Mouse (Mus musculus): ENCODE results near the gene Asb4.
"Not testable (repeated sequence)": the region's sequence is repeated elsewhere in the genome, so short reads cannot be mapped to it uniquely, and the experiment has no call there.

The Asb4 gene

GRCm38 (mm10) chr6:5383336-5384177, at the start of gene Asb4:
Gene Asb4, plus strand, starts transcription at chr6:5383386.
- DNase-seq = no peak

- no peak for DNase-seq
These were observed 49.2 kb upstream of the Asb4 start for GRCm38 (mm10) chr6:5334021-5334420.

GRCm38 (mm10) chr6:5336016-5336415, 47.2 kb upstream of the Asb4 start:
- DNase-seq = not testable (repeated sequence)

DNA sequence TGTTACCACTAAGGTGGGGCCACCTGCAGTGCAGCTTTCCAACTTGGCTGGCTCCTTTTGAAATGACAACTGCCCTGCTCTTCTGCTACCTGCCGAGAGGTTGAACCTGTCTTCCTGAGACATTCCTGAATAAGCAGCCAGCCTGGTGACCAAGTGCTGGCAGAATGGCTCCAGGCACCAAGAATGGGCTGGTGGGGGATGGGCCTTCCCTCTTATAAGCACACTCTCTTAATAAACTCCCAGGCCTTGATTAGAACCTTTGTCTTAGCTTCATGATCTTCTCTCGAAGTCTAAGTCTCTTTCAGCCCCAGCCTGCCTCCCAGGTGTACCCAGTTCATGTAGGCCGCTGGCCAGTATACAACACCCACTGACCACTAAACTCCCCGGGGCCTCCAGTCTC, 44.4 kb upstream of the Asb4 start:
- not testable (repeated sequence) for DNase-seq

- DNase-seq = not testable (repeated sequence)
These were observed 43.9 kb upstream of the Asb4 start for GRCm38 (mm10) chr6:5339283-5339682.

DNA sequence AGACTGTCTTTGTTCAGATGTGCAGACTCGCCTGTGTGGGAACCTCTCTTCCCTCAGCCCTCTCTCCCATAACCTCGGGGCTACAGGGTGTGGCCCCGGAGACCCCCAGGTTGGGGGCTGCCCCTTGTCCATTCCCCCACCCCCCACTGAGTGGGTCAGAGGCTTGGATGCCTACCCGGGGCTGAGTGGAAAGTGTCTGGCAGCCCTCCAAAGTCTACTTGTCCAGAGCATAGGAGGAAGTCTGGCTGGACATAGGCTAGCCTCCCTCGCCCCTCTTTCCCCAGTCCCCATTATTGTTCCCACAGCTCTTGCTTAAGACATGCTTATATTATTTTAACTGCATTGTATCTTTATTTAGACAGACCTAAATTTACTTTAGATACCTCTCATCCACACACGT, 38.9 kb upstream of the Asb4 start:
- no peak for DNase-seq

GRCm38 (mm10) chr6:5357873-5358272, 25.3 kb upstream of the Asb4 start:
- DNase-seq = no peak

DNA sequence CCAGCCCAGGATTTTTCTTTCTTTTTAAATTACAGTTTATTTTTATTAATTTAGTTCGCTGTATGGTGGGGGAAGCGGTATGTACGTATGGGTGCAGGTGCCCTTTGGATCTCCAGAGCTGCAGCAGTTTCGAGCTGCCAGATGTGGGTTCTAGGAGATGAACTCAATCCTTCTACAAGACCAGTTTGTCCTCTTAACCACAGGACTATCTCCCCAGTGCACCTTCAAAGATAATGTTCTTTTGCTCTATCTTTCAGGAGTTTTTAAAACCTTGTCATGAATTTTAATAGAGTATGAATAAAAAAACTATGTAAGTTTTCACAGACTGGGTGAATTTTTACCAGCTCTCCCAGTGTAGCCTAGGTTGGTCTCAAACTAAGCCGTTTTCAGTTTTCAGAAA, 22.8 kb upstream of the Asb4 start:
- DNase-seq = no peak

GRCm38 (mm10) chr6:5361987-5362386, 21.2 kb upstream of the Asb4 start:
- no peak for DNase-seq

- DNase-seq = no peak
These were observed 17.3 kb upstream of the Asb4 start for GRCm38 (mm10) chr6:5365845-5366244.

DNA sequence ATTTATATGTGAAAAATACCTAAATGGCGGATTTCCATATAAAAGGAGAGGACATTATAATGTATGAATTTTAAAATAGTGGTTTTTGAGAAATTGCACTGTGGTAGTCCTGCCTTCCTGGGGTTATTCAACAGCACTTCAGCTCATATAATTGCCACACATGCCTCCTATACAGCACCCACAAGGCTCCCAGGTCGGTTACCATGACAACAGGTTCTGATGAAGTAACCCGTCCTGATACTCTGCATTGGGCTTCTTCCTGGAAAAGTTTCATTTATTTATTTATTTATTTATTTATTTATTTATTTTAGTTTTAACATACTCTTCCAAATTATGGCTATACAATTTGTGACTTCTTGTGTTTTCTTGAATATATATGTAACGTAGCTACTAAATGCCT, 6.3 kb upstream of the Asb4 start:
- no peak for DNase-seq

DNA sequence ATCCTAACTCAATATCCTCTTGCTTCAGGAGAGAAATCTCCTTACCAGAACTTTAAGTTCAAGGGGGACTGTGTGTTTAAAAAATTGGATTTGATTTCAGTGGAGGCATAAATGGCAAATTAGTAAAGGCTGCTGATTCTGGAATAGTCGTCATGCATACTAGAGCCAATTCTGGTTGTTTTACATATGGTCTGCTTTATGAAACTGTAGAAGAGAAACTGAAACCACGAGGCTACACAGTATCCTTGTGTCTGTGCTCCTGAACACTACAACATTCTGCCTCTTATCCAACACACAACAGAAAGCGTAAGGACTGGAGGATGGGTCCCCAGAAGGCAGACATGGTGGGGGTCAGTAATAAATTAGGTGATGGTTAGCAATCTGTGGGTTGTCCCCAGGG, 4.1 kb upstream of the Asb4 start:
- no peak for DNase-seq

DNA sequence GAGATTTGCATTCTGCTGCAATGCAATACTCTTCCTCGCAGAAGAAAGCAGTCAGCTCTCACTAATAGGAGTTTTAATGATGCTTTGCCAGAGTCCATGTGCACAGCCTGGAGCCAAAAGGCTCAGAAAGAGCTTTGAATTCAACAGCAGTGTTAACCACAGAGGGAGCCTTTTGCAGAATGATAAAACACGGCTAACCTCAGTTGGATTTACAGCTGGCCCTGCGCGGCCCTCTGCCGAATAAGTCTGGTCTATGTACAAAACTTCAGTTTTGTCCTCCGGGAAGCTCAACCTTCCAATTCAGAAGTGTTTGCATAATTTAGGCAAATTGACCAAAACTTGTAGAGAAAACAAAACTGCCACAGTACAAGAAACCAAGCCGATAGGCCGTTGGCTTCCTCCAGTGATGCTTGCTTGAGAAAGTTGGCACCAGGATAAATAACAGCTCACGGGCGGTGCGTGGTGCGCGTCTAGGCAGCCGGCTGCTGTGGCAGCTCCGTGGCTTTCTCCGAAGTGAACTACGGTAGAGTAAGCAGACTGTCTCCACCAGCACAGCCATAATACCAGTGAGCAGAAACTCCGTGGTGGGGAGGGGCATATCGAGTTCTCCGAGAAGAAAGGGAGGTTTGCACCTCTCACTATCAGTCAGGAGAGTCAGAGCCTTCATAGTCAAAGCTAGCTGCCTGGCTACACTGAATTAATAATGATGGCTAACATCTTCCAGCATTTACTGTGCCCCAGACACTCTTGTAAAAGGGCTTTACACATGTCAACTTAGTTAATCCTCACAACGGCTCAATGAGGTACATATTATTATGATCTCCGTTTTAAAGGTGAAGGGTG, 3.2 kb upstream of the Asb4 start:
- no peak for DNase-seq

GRCm38 (mm10) chr6:5380624-5381252, 2.4 kb upstream of the Asb4 start:
- DNase-seq = no peak

- DNase-seq = no peak
These were observed 1.1 kb upstream of the Asb4 start for GRCm38 (mm10) chr6:5381918-5382582.

DNA sequence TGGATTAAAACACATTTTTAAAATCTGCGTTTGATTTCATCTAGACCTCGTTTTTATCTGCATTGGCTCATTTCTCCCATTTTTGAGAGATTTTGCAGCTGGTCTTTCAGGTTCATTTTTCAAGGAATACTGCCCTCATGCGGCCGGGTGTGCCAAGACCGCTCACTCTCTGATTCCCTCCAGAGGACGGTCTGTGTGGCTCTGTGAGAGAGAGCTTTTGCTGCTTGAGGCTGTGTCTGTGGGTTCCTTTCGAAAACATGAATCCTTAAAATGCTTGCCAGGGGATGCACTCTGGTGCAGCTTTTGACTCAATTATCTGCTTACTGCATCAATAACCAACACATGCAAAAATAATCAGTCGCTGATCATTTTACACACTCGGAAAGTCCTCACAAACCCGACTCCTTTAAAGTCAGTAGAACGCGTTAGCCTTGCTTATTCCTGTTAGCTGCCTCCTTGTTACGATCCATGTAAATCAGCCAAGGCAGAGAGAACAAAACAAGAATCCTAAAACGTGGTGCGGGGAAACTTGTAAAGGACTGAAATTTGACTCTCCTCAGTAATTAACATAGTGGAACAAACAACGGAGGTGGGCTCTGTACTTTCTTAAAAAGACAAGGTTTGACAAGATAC, 487 bp upstream of the Asb4 start:
- DNase-seq = peak; percentile 68

GRCm38 (mm10) chr6:5384178-5384490, 948 bp downstream of the Asb4 start:
- DNase-seq = peak; percentile 51

GRCm38 (mm10) chr6:5385161-5385640, 2.0 kb downstream of the Asb4 start:
- no peak for DNase-seq

GRCm38 (mm10) chr6:5386486-5386885, 3.3 kb downstream of the Asb4 start:
- DNase-seq = no peak

GRCm38 (mm10) chr6:5387396-5387795, 4.2 kb downstream of the Asb4 start:
- no peak for DNase-seq

GRCm38 (mm10) chr6:5390298-5390697, 7.1 kb downstream of the Asb4 start:
- DNase-seq = no peak

GRCm38 (mm10) chr6:5390952-5391351, 7.8 kb downstream of the Asb4 start:
- no peak for DNase-seq

- no peak for DNase-seq
These were observed 11.8 kb downstream of the Asb4 start for GRCm38 (mm10) chr6:5394971-5395370.

Measured in thymus, postnatal 25 days (tissue).